Comparison of ENCODE assay signal across 8 mouse cellular contexts in genomic region chr5:44226521-44227461, GRCm38 (mm10). TPM values are rescaled to one million over a fixed set of nuclear protein-coding genes. Genes with fewer than 3 reads are reported as not detected.
A peak's percentile ranks its signal among the peaks of the same experiment; 100 is the strongest.
DNase-seq lines count a peak whose midpoint lies in the region; ATAC-seq and TF ChIP-seq lines count a peak whose summit lies in the region.

Gene Tapt1 (minus strand): TSS chr5:44226626.

- H3K9me3 ChIP-seq in forebrain, embryonic 13.5 days (replicated peaks): no peaks in the 10 kb centered on the region
- no peaks in the 10 kb centered on the region for H3K9me3 ChIP-seq in heart, postnatal 0 days (replicated peaks; ENCODE audit: control insufficient read depth, low read length)
- H3K9me3 ChIP-seq in liver, embryonic 16.5 days (replicated peaks; ENCODE audit: control insufficient read depth, low read length): no peaks in the 10 kb centered on the region
- no peaks in the 10 kb centered on the region for H3K9me3 ChIP-seq in neural tube, embryonic 12.5 days
- H3K9me3 ChIP-seq in stomach, postnatal 0 days (ENCODE audit: control insufficient read depth, low read length): no peaks in the 10 kb centered on the region

- no peaks in the 10 kb centered on the region for H3K27me3 ChIP-seq in forebrain, embryonic 13.5 days
- no peaks in the 10 kb centered on the region for H3K27me3 ChIP-seq in heart, postnatal 0 days (ENCODE audit: control insufficient read depth, insufficient read depth, low read length)
- no peaks in the 10 kb centered on the region for H3K27me3 ChIP-seq in liver, embryonic 16.5 days (ENCODE audit: control insufficient read depth, insufficient read depth, low read depth, low read length)
- no peaks in the 10 kb centered on the region for H3K27me3 ChIP-seq in neural tube, embryonic 12.5 days (replicated peaks)
- H3K27me3 ChIP-seq in stomach, postnatal 0 days (ENCODE audit: control insufficient read depth, insufficient read depth, low read length): no peaks in the 10 kb centered on the region

- under 1% methylated on average over 79 of the region's 121 CpGs for WGBS in forebrain, embryonic 13.5 days
- under 1% methylated on average over 90 of the region's 121 CpGs for WGBS in heart, postnatal 0 days
- WGBS in liver, embryonic 16.5 days (ENCODE audit: insufficient replicate concordance): under 1% methylated on average over 84 of the region's 121 CpGs
- under 1% methylated on average over 97 of the region's 121 CpGs for WGBS in neural tube, embryonic 12.5 days
- WGBS in stomach, postnatal 0 days: under 1% methylated on average over 67 of the region's 121 CpGs

- no peak for TF ChIP-seq CTCF in heart, postnatal 0 days (IDR thresholded peaks at IDR 0.05; ENCODE audit: low read depth)
- TF ChIP-seq CTCF in stomach, postnatal 0 days (IDR thresholded peaks at IDR 0.05; ENCODE audit: low read depth): no peak

- H3K36me3 ChIP-seq in forebrain, embryonic 13.5 days (ENCODE audit: poor library complexity, severe bottlenecking): no peaks in the 10 kb centered on the region
- H3K36me3 ChIP-seq in heart, postnatal 0 days (replicated peaks; ENCODE audit: control insufficient read depth, insufficient read depth, low read length): no peaks in the 10 kb centered on the region
- H3K36me3 ChIP-seq in liver, embryonic 16.5 days (ENCODE audit: control insufficient read depth, insufficient read depth): no peaks in the 10 kb centered on the region
- no peaks in the 10 kb centered on the region for H3K36me3 ChIP-seq in neural tube, embryonic 12.5 days
- H3K36me3 ChIP-seq in stomach, postnatal 0 days (ENCODE audit: control insufficient read depth, insufficient read depth, low read length): no peaks in the 10 kb centered on the region

- peak within 1 kb of the TSS; percentile 85 for H3K4me3 ChIP-seq in forebrain, embryonic 13.5 days
- H3K4me3 ChIP-seq in heart, postnatal 0 days (ENCODE audit: low read depth, low read length): peak within 1 kb of the TSS; percentile 97
- peak within 1 kb of the TSS; percentile 96 for H3K4me3 ChIP-seq in liver, embryonic 16.5 days (ENCODE audit: low read depth, low read length)
- H3K4me3 ChIP-seq in neural tube, embryonic 12.5 days: peak within 1 kb of the TSS; percentile 93
- H3K4me3 ChIP-seq in stomach, postnatal 0 days (ENCODE audit: low read depth, low read length): peak within 1 kb of the TSS; percentile 98

- DNase-seq in CD8-positive naive resting alpha-beta T cell, adult 2 months (ENCODE audit: low read depth in 2 of 2, low spot score in 2 of 2): peak; percentile 53 to 65
- peak; percentile 70 for DNase-seq in c-Kit-positive CD71-positive TER-119-positive erythroid progenitor cells, embryonic 14.5 days (ENCODE audit: low spot score)
- DNase-seq in heart, postnatal 0 days (ENCODE audit: low spot score): peak; percentile 81
- DNase-seq in kidney, postnatal 4 days: peak; percentile 90 to 94
- peak; percentile 91 for DNase-seq in stomach, postnatal 0 days (ENCODE audit: low spot score)

- TF ChIP-seq EP300 in heart, postnatal 0 days (IDR thresholded peaks at IDR 0.05; ENCODE audit: low read depth): no peak
- TF ChIP-seq EP300 in stomach, postnatal 0 days (optimal IDR thresholded peaks at IDR 0.05): no peak

- H3K4me1 ChIP-seq in forebrain, embryonic 13.5 days: peaks cover 25% of the 10 kb centered on the region
- H3K4me1 ChIP-seq in heart, postnatal 0 days (ENCODE audit: control insufficient read depth, insufficient read depth): peaks cover 17% of the 10 kb centered on the region
- H3K4me1 ChIP-seq in liver, embryonic 16.5 days (ENCODE audit: control insufficient read depth, low read depth, low read length): peaks cover 31% of the 10 kb centered on the region
- H3K4me1 ChIP-seq in neural tube, embryonic 12.5 days: peaks cover 16% of the 10 kb centered on the region
- H3K4me1 ChIP-seq in stomach, postnatal 0 days (replicated peaks; ENCODE audit: control insufficient read depth, insufficient read depth): peaks cover 7% of the 10 kb centered on the region

- peak within 1 kb of the TSS; percentile 94 for H3K9ac ChIP-seq in forebrain, embryonic 13.5 days
- peak within 1 kb of the TSS; percentile 99 for H3K9ac ChIP-seq in heart, postnatal 0 days (replicated peaks; ENCODE audit: low read depth, low read length)
- peak within 1 kb of the TSS; percentile 98 for H3K9ac ChIP-seq in liver, embryonic 16.5 days (ENCODE audit: low read depth, low read length)
- H3K9ac ChIP-seq in neural tube, embryonic 12.5 days: peak within 1 kb of the TSS; percentile 96
- H3K9ac ChIP-seq in stomach, postnatal 0 days (ENCODE audit: low read length): peak within 1 kb of the TSS; percentile 97

- H3K4me2 ChIP-seq in forebrain, embryonic 13.5 days: peak within 1 kb of the TSS; percentile 81
- peak within 1 kb of the TSS; percentile 70 for H3K4me2 ChIP-seq in heart, postnatal 0 days (ENCODE audit: low read depth, low read length)
- H3K4me2 ChIP-seq in liver, embryonic 16.5 days (ENCODE audit: low read depth, low read length): peak within 1 kb of the TSS; percentile 85
- H3K4me2 ChIP-seq in neural tube, embryonic 12.5 days (replicated peaks): peak within 1 kb of the TSS; percentile 70
- peak within 1 kb of the TSS; percentile 81 for H3K4me2 ChIP-seq in stomach, postnatal 0 days (replicated peaks; ENCODE audit: low read depth)

- peak; percentile 97 for ATAC-seq in forebrain, embryonic 13.5 days
- ATAC-seq in heart, postnatal 0 days (ENCODE audit: insufficient read depth, low read depth): peak; percentile 97
- ATAC-seq in liver, embryonic 16.5 days (ENCODE audit: low read depth): peak; percentile 93
- ATAC-seq in neural tube, embryonic 12.5 days (ENCODE audit: low FRiP score, low read depth): peak; percentile 96
- ATAC-seq in stomach, postnatal 0 days (ENCODE audit: low FRiP score, low TSS enrichment): peak; percentile 97

- peak within 1 kb of the TSS; percentile 87 for H3K27ac ChIP-seq in forebrain, embryonic 13.5 days
- H3K27ac ChIP-seq in heart, postnatal 0 days (ENCODE audit: low read depth): peak within 1 kb of the TSS; percentile 98
- peak within 1 kb of the TSS; percentile 85 for H3K27ac ChIP-seq in liver, embryonic 16.5 days (ENCODE audit: low read length)
- H3K27ac ChIP-seq in neural tube, embryonic 12.5 days: peak within 1 kb of the TSS; percentile 83
- peak within 1 kb of the TSS; percentile 94 for H3K27ac ChIP-seq in stomach, postnatal 0 days (replicated peaks)

RNA-seq across cellular contexts. Expression of gene Tapt1, which starts in this region (rescaled TPM):
- 23.8 and 25.7 TPM in 2 replicates for polyA plus RNA-seq in forebrain, embryonic 13.5 days (2015; fragmentation: Nextera tagmentation; extraction: Ambion mirVana)
- 36.4 and 57.4 TPM in 2 replicates for total RNA-seq in heart, postnatal 0 days (2014; rRNA removed; ENCODE audit: low replicate concordance)
- polyA plus RNA-seq in heart, postnatal 0 days (2015; fragmentation: Nextera tagmentation; extraction: Ambion mirVana): 14.4 and 15.7 TPM in 2 replicates
- 30.8 and 32.3 TPM in 2 replicates for polyA plus RNA-seq in liver, embryonic 16.5 days (2015; fragmentation: Nextera tagmentation; extraction: Ambion mirVana)
- 32.4 and 35.9 TPM in 2 replicates for polyA plus RNA-seq in neural tube, embryonic 12.5 days (2016; fragmentation: Nextera tagmentation; extraction: Ambion mirVana)
- 17.2 and 18.1 TPM in 2 replicates for polyA plus RNA-seq in stomach, postnatal 0 days (2015; fragmentation: Nextera tagmentation; extraction: Ambion mirVana)

Comparison
In these comparisons a context has a peak if more than half of its experiments do, and no peak if none do; other contexts are left out.
1. Peak in every context shown above with its lines: DNase-seq, ATAC-seq, H3K4me3 ChIP-seq and H3K27ac ChIP-seq.